Mouse (Mus musculus) small intestine, adult 2 months (tissue): ENCODE data around the gene Igsf11.

Source experiments
- CTCF ChIP-seq: fragments of 200-500 bp; IDR thresholded peaks from 2 replicates; pipeline ENCODE4 v1.5.1; 2012; ENCODE audit warnings: low read depth, mild to moderate bottlenecking, control low read depth, inconsistent platforms, low read length, moderate library complexity, mixed read lengths; ENCODE audit not compliant: insufficient replicate concordance, insufficient read length; ENCODE audit errors: extremely low read depth
- POLR2A ChIP-seq: fragments of 200-500 bp; IDR thresholded peaks from 2 replicates; pipeline ENCODE4 v1.6.1; 2012; ENCODE audit warnings: low read depth, mild to moderate bottlenecking, control low read depth, inconsistent platforms, low read length, moderate library complexity

DNA sequence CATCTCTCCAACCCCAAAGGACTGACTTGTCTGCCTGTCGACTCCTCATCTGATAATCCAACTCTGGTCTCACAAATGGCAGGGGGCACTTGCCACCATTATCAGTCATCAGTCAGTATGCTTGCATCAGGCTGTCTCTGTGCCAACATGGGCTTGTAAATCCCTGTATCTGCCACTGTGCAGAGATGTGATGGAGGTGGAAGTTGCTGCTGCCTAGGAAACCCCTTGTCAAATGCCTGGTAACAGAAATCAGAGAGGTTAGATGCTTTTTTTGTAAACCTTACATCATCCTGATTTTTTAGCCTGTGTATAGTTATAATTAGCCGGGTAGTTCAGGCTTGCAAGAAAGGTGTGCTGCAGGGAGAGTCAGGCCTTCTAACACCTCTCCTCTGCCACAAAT, 69.4 kb downstream of the Igsf11 start:
- no peak for TF ChIP-seq POLR2A
- no peak for TF ChIP-seq CTCF
